Mouse (Mus musculus) spleen, postnatal 36 days (tissue): ENCODE data around the gene Dntt.
A peak's percentile ranks its signal among the peaks of the same experiment; 100 is the strongest.

Experiments used
- DNase-seq, 2 experiments: peaks; one replicate each; pipeline ENCODE4 v3.0.0; 2022; ENCODE audit warnings: low spot score in 2 of 2, mixed read lengths in 1 of 2

The Dntt gene

GRCm38 (mm10) chr19:41011676-41012075 is 17.4 kb upstream of the Dntt start:
- no peak for DNase-seq

DNA sequence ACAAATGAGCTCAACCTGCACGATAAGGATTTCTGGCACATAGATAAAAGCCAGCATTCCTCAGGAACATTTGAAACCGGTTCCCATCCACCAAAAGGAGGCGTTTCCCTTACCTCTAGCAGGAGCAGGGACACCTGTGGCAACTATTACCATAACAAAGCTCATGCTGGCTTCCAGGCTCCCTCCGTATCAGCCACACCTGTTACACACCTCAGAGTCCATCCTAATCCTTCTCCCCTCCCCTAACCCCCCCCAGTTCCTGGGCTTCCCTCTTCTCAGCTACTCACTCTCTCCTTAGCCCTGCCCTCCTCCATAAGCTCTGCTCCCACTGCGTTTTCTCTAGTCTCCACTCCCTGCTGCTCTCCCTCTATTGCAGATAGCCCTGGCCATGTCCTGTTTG is 15.5 kb upstream of the Dntt start:
- DNase-seq: no peak

DNA sequence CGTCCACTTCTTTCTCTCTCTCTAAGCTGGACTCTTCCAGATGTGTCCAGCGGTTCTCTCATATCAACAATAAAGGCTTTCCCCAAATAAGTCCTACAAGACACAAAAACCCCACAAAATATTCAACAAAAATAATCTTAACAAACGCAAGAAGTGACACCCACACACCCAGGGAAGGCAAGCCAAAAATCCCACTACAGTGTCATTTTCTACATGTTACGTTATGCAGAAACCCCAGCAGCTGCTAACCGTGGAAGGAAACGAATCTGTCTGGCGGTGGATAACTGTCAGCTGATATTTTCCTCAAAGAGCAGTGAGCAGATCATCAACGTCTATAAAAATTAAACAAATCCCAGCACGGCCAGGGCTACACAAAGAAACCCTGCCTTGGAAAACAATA is 15.1 kb upstream of the Dntt start:
- no peak for DNase-seq

GRCm38 (mm10) chr19:41015951-41016716 is 12.9 kb upstream of the Dntt start:
- DNase-seq: peak; percentile 78 to 80

- no peak for DNase-seq
Observed at GRCm38 (mm10) chr19:41019164-41019675, 9.9 kb upstream of the Dntt start.

GRCm38 (mm10) chr19:41020537-41020936 is 8.5 kb upstream of the Dntt start:
- DNase-seq: no peak

DNA sequence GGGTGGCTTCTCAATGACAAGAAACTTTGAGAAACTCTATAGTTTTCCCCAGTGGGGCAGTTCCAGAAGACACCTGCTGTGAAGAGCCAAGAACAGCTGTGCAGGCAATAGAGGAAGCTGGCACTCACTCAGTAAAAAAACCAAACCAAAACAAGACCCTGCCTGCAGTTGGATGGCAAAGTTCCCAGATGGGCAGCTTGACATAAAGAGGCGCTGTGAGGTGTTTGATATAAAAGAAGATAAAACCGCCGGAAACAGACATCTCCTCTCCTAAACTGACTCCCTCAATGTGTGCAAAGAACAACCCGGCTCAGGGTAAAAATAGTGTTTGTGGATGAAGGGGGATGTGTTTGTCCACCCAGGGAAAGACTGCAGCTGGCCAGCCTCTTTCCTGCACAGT is 6.8 kb upstream of the Dntt start:
- no peak for DNase-seq

GRCm38 (mm10) chr19:41026551-41026950 is 2.5 kb upstream of the Dntt start:
- no peak for DNase-seq

GRCm38 (mm10) chr19:41027024-41027423 is 2.1 kb upstream of the Dntt start:
- DNase-seq: no peak

DNA sequence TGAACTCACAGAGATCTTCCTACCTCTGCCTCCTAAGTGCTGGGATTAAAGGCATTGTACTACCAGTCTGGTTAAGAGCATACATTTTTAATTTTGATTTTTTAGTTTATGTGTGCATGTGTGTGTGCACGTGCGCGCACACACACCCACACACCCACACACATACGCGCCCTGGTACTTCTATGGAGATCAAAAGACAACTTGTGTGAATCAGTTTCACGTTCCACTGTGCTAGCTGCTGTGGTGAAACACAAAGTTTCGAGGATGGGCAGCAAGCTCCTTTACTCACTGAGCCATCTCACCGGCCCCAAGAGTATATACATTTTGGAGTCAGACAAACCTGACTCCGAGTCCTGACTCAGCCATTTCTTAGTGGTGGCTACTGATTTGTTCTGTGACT is 1.5 kb upstream of the Dntt start:
- DNase-seq: no peak

DNA sequence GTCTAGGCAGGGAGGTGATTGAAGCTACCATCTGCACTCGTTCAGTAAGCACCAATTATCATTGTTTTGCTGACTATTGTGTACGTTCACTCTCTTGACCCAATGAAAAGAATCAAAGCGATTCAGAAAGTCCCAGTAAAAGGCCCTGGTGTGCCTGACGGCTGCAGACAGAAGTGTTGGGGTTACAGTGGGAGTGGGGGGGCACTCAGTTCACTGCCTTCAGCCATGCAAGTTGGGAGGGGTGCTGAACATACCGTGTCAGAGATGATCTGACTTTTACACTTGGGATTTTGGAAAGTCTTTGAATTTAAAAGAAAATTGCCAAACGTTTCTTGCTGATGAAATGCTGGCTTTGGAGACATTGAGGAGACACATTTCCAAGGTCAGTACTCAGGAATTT is 1.1 kb downstream of the Dntt start:
- no peak for DNase-seq

DNA sequence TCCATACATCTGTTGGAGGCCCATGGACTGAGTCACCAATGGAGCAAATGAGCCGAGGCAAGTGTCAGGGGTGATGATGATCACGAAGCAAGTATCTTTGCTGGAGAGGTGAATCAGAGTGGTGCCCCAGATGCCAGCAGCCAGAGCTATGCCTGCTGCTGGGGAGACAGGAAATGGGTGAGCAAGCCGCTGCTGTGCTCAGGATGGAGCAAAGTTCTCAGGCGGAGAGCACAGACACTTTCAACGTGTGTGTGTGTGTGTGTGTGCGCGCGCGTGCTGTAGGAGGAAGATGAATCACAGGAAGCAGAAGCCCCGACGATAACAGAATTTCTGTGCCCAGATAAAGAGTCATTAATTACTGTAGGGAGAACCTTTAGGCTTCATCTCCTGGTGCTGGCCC is 1.9 kb downstream of the Dntt start:
- peak; percentile 41 to 54 for DNase-seq

- no peak for DNase-seq
Observed at GRCm38 (mm10) chr19:41031869-41032268, 2.8 kb downstream of the Dntt start.

DNA sequence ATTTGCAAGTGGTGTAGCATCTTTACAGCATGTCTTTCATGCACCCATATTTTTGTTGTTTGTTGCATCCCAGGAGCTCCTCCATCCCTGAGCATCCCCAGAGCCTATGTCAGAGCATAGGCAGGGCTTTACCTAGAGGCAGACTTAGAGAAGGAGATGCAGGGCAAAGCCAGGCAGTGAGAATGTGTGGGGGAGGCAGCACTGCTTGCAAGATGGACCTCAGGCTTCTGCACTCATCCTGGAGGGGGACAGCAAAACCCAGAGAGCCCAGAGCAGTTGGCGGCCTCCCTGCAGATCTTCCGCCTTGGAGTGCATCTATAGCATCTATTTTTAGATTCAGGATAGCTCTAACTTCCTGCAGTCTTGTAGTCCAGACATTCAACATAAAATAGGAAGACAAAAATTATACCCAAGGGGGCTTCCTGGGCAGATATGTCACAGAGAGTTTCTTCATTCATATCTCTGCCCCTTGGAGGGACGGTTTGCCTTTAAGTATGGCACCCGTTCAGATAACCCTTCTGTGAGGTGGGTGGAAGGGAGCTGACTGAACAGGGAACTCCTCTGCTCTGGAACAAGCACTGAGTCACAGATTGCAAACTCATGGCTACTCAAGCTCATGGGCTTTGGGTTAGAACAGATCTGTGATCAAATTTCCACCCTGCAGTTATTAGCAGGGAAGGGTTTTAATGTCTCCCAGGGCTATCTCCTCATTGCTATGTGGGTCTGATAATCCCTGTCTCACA is 6.9 kb downstream of the Dntt start:
- DNase-seq: no peak

- peak; percentile 59 to 62 for DNase-seq
Observed at GRCm38 (mm10) chr19:41039110-41039509, 10.0 kb downstream of the Dntt start.

GRCm38 (mm10) chr19:41045091-41045770 is 16.2 kb downstream of the Dntt start:
- DNase-seq: no peak

- no peak for DNase-seq
Observed at GRCm38 (mm10) chr19:41047437-41048186, 18.5 kb downstream of the Dntt start.

GRCm38 (mm10) chr19:41048187-41048559 is 19.1 kb downstream of the Dntt start:
- no peak for DNase-seq

- no peak for DNase-seq
Observed at GRCm38 (mm10) chr19:41051714-41052113, 22.6 kb downstream of the Dntt start.

- DNase-seq: no peak
Observed at GRCm38 (mm10) chr19:41052247-41052646, 23.2 kb downstream of the Dntt start.

GRCm38 (mm10) chr19:41053530-41053929 is 24.5 kb downstream of the Dntt start:
- peak; percentile 48 to 66 for DNase-seq

GRCm38 (mm10) chr19:41054702-41055101 is 25.6 kb downstream of the Dntt start:
- DNase-seq: no peak
